In the genomic region with DNA sequence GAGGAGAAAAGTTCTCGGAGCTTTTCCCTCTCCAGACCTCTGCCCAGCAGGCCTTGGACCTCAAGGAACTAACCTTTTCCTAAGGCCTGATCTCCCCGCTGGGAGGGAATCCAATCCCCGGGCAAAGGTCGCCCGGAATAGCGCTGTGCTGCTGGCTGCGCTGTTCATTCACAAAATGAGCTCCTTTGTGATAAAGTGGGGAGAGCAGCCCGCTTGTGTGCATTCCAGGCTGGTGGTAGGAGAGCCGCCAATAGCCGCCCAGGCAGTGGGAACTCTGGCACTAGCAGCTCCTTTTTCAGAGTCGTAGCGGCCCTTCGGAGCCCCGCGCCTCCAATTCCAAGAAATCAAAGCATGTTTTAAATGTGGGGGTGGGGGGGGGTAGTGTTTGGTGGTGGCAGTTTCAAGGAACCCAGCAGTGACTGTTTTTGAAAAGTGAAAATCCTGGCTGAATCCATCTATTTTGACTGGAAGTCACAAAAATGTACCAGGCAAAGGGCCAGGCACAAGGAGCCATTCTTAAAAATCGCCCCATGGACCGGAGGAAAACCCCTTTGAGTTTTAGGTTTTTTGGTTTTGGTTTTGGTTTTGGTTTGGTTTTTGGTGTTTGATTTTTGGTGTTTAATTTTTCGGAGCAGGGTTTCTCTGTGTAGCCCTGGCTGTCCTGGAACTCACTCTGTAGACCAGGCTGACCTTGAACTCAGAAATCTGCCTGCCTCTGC, we compare ENCODE assay signal across 9 mouse cellular contexts.
A peak's percentile ranks its signal among the peaks of the same experiment; 100 is the strongest.
DNase-seq lines count a peak whose midpoint lies in the region; ATAC-seq and TF ChIP-seq lines count a peak whose summit lies in the region.
"Had no signal": no experiment of that assay in that cellular context is flagged by ENCODE, and none has a peak within 500 bp of the region (broad histone marks: within the 10 kb centered on the region; RNA-seq: fewer than 3 reads in every experiment).

No protein-coding gene starts in this region.

- H3K9ac ChIP-seq in forebrain, embryonic 11.5 days (ENCODE audit: low read length), result peak overlapping the region; percentile 67
- H3K9ac ChIP-seq in heart, embryonic 14.5 days (ENCODE audit: low read length), result peak overlapping the region; percentile 59
- peak overlapping the region; percentile 43 for H3K9ac ChIP-seq in kidney, embryonic 15.5 days
- H3K9ac ChIP-seq in limb, embryonic 14.5 days (ENCODE audit: low read depth, low read length, severe bottlenecking), result peak overlapping the region; percentile 62
- peak overlapping the region; percentile 65 for H3K9ac ChIP-seq in midbrain, embryonic 13.5 days (replicated peaks)
- peak overlapping the region; percentile 59 for H3K9ac ChIP-seq in stomach, embryonic 16.5 days (ENCODE audit: low read length)

- no peak for TF ChIP-seq CTCF in bone marrow macrophage, adult 2 months (IDR thresholded peaks at IDR 0.05; ENCODE audit: low read depth, low read length)

- H3K27me3 ChIP-seq in forebrain, embryonic 11.5 days (ENCODE audit: control insufficient read depth, insufficient read depth, low read length), result no peaks in the 10 kb centered on the region
- H3K27me3 ChIP-seq in heart, embryonic 14.5 days (ENCODE audit: control insufficient read depth, insufficient read depth, low read length), result no peaks in the 10 kb centered on the region
- no peaks in the 10 kb centered on the region for H3K27me3 ChIP-seq in kidney, embryonic 15.5 days
- H3K27me3 ChIP-seq in limb, embryonic 14.5 days (ENCODE audit: control insufficient read depth, insufficient read depth, low read length), result no peaks in the 10 kb centered on the region
- peaks cover 47% of the 10 kb centered on the region for H3K27me3 ChIP-seq in midbrain, embryonic 13.5 days
- no peaks in the 10 kb centered on the region for H3K27me3 ChIP-seq in stomach, embryonic 16.5 days (ENCODE audit: control insufficient read depth, insufficient read depth, low read length)
- H3K27me3 ChIP-seq: CH12.LX had no signal

- WGBS in forebrain, embryonic 11.5 days, result 3% methylated on average over 18 of the region's 18 CpGs
- 9% methylated on average over 18 of the region's 18 CpGs for WGBS in heart, embryonic 14.5 days
- 10% methylated on average over 18 of the region's 18 CpGs for WGBS in kidney, embryonic 15.5 days
- 8% methylated on average over 18 of the region's 18 CpGs for WGBS in limb, embryonic 14.5 days
- 4% methylated on average over 18 of the region's 18 CpGs for WGBS in midbrain, embryonic 13.5 days
- 11% methylated on average over 18 of the region's 18 CpGs for WGBS in stomach, embryonic 16.5 days

- peak; percentile 94 for ATAC-seq in forebrain, embryonic 11.5 days (replicated peaks; ENCODE audit: low FRiP score)
- peak; percentile 74 for ATAC-seq in heart, embryonic 14.5 days (ENCODE audit: insufficient number of reproducible peaks, insufficient read depth, low FRiP score, low read depth)
- peak; percentile 82 for ATAC-seq in kidney, embryonic 15.5 days (replicated peaks; ENCODE audit: low FRiP score)
- ATAC-seq in limb, embryonic 14.5 days (ENCODE audit: low FRiP score, low read depth), result peak; percentile 82
- peak; percentile 91 for ATAC-seq in midbrain, embryonic 13.5 days
- peak; percentile 89 for ATAC-seq in stomach, embryonic 16.5 days (ENCODE audit: insufficient read depth, low FRiP score)

- H3K36me3 ChIP-seq in forebrain, embryonic 11.5 days (ENCODE audit: control insufficient read depth, insufficient read depth, low read length), result no peaks in the 10 kb centered on the region
- no peaks in the 10 kb centered on the region for H3K36me3 ChIP-seq in heart, embryonic 14.5 days (ENCODE audit: control insufficient read depth, insufficient read depth, low read length)
- H3K36me3 ChIP-seq in kidney, embryonic 15.5 days, result no peaks in the 10 kb centered on the region
- no peaks in the 10 kb centered on the region for H3K36me3 ChIP-seq in limb, embryonic 14.5 days (ENCODE audit: control insufficient read depth, insufficient read depth, low read length)
- no peaks in the 10 kb centered on the region for H3K36me3 ChIP-seq in midbrain, embryonic 13.5 days
- H3K36me3 ChIP-seq in stomach, embryonic 16.5 days (ENCODE audit: control insufficient read depth, insufficient read depth, low read length), result no peaks in the 10 kb centered on the region

- H3K27ac ChIP-seq in bone marrow macrophage, adult 2 months (ENCODE audit: insufficient read depth, low read depth, low read length), result no peak overlapping the region
- H3K27ac ChIP-seq in forebrain, embryonic 11.5 days (ENCODE audit: low read depth, low read length), result peak overlapping the region; percentile 79
- peak overlapping the region; percentile 58 to 71; a peak in 3 of 4 replicates for H3K27ac ChIP-seq in heart, embryonic 14.5 days (replicated peaks in 1 of 2; ENCODE audit: control insufficient read depth in 1 of 2, insufficient read depth in 1 of 2, low read depth in 2 of 2, low read length in 2 of 2)
- peak overlapping the region; percentile 87 for H3K27ac ChIP-seq in kidney, embryonic 15.5 days
- H3K27ac ChIP-seq in limb, embryonic 14.5 days (replicated peaks; ENCODE audit: low read depth, low read length), result peak overlapping the region; percentile 85
- no peak overlapping the region; the same call in 1 of the 2 replicates for H3K27ac ChIP-seq in midbrain, embryonic 13.5 days
- peak overlapping the region; percentile 61 for H3K27ac ChIP-seq in stomach, embryonic 16.5 days (ENCODE audit: low read length)

- no peak for TF ChIP-seq POLR2A in bone marrow macrophage, adult 2 months (IDR thresholded peaks at IDR 0.05; ENCODE audit: borderline replicate concordance, low read depth, low read length)
- peak; percentile 37; the same call in 1 of the 2 replicates for TF ChIP-seq POLR2A in limb, embryonic 14.5 days (IDR thresholded peaks at IDR 0.05; ENCODE audit: borderline replicate concordance, extremely low read depth, insufficient read depth, insufficient read length)

- no peaks in the 10 kb centered on the region for H3K9me3 ChIP-seq in forebrain, embryonic 11.5 days (ENCODE audit: control insufficient read depth, low read length)
- no peaks in the 10 kb centered on the region for H3K9me3 ChIP-seq in heart, embryonic 14.5 days (ENCODE audit: control insufficient read depth, low read length)
- H3K9me3 ChIP-seq in kidney, embryonic 15.5 days (replicated peaks), result no peaks in the 10 kb centered on the region
- 0 out of 2 replicates have a peak, but pooled peaks cover 3% of the 10 kb centered on the region for H3K9me3 ChIP-seq in limb, embryonic 14.5 days (ENCODE audit: control insufficient read depth, low read length)
- peaks cover 3% of the 10 kb centered on the region; the same call in 1 of the 2 replicates for H3K9me3 ChIP-seq in midbrain, embryonic 13.5 days
- no peaks in the 10 kb centered on the region for H3K9me3 ChIP-seq in stomach, embryonic 16.5 days (replicated peaks; ENCODE audit: control insufficient read depth, low read length)

- peak overlapping the region; percentile 55 for H3K4me2 ChIP-seq in forebrain, embryonic 11.5 days (ENCODE audit: low read depth, low read length, severe bottlenecking)
- H3K4me2 ChIP-seq in heart, embryonic 14.5 days (ENCODE audit: low read length), result peak overlapping the region; percentile 70
- H3K4me2 ChIP-seq in kidney, embryonic 15.5 days, result peak overlapping the region; percentile 64
- peak overlapping the region; percentile 71 for H3K4me2 ChIP-seq in limb, embryonic 14.5 days (replicated peaks; ENCODE audit: low read depth, low read length, severe bottlenecking)
- peak overlapping the region; percentile 75 for H3K4me2 ChIP-seq in midbrain, embryonic 13.5 days (replicated peaks)
- peak overlapping the region; percentile 61 for H3K4me2 ChIP-seq in stomach, embryonic 16.5 days (ENCODE audit: low read depth, low read length)

- peak; percentile 62 for DNase-seq in 3T3-L1 (ENCODE audit: low read depth, low spot score)
- DNase-seq in forebrain, embryonic 11.5 days (ENCODE audit: low spot score), result peak; percentile 92
- peak; percentile 74 for DNase-seq in limb, embryonic 14.5 days (ENCODE audit: low spot score)

- H3K4me1 ChIP-seq in bone marrow macrophage, adult 2 months (ENCODE audit: control insufficient read depth, insufficient read depth, low read length), result no peaks in the 10 kb centered on the region
- peaks cover 8% of the 10 kb centered on the region; the same call in 1 of the 2 replicates for H3K4me1 ChIP-seq in forebrain, embryonic 11.5 days (replicated peaks; ENCODE audit: control insufficient read depth, insufficient read depth, low read length)
- peaks cover 9% of the 10 kb centered on the region in 2 experiments; a peak in 3 of 4 replicates for H3K4me1 ChIP-seq in heart, embryonic 14.5 days (ENCODE audit: control insufficient read depth in 2 of 2, insufficient read depth in 2 of 2, low read length in 2 of 2)
- H3K4me1 ChIP-seq in kidney, embryonic 15.5 days, result peaks cover 34% of the 10 kb centered on the region
- H3K4me1 ChIP-seq in limb, embryonic 14.5 days (ENCODE audit: control insufficient read depth, insufficient read depth, low read length), result peaks cover 27% of the 10 kb centered on the region
- H3K4me1 ChIP-seq in midbrain, embryonic 13.5 days (replicated peaks), result peaks cover 13% of the 10 kb centered on the region; the same call in 1 of the 2 replicates
- H3K4me1 ChIP-seq in stomach, embryonic 16.5 days (ENCODE audit: control insufficient read depth, insufficient read depth, low read length), result peaks cover 10% of the 10 kb centered on the region; the same call in 1 of the 2 replicates

- peak overlapping the region; percentile 14; the same call in 1 of the 2 replicates for H3K4me3 ChIP-seq in bone marrow macrophage, adult 2 months (ENCODE audit: insufficient read depth, low read length)
- H3K4me3 ChIP-seq in forebrain, embryonic 11.5 days (ENCODE audit: low read depth, low read length), result peak overlapping the region; percentile 21
- H3K4me3 ChIP-seq in heart, embryonic 14.5 days (ENCODE audit: control insufficient read depth in 1 of 2, insufficient read depth in 1 of 2, low read depth in 1 of 2, low read length in 2 of 2), result peak overlapping the region; percentile 31 to 41
- H3K4me3 ChIP-seq in kidney, embryonic 15.5 days (replicated peaks), result peak overlapping the region; percentile 33
- H3K4me3 ChIP-seq in limb, embryonic 14.5 days (replicated peaks; ENCODE audit: low read length), result peak overlapping the region; percentile 35
- H3K4me3 ChIP-seq in midbrain, embryonic 13.5 days (replicated peaks), result peak overlapping the region; percentile 42
- peak overlapping the region; percentile 35 for H3K4me3 ChIP-seq in stomach, embryonic 16.5 days (replicated peaks; ENCODE audit: low read length)

Comparison
In these comparisons a context has a peak if more than half of its experiments do, and no peak if none do; other contexts are left out.
1. H3K27ac ChIP-seq: peak in forebrain, embryonic 11.5 days (single experiment), heart, embryonic 14.5 days (2 of 2), kidney, embryonic 15.5 days (single experiment), limb, embryonic 14.5 days (single experiment) and stomach, embryonic 16.5 days (single experiment); none in bone marrow macrophage, adult 2 months (single experiment) and midbrain, embryonic 13.5 days (single experiment).
2. Peak in every context shown above with its lines, with median percentiles within 50 percentile points of each other: DNase-seq, H3K4me3 ChIP-seq, ATAC-seq, H3K4me2 ChIP-seq and H3K9ac ChIP-seq.